Mouse (Mus musculus) frontal cortex, postnatal 10 days (tissue): ENCODE data around the gene Cacna1a.

Experiments
- DNase-seq, 2 experiments: peaks; one replicate each; pipeline ENCODE4 v3.0.0; 2022; ENCODE audit warnings: low spot score in 2 of 2, mixed read lengths in 1 of 2

Cacna1a gene

GRCm38 (mm10) chr8:84539376-84539775 lies 151.1 kb downstream of the Cacna1a start:
- DNase-seq, result no peak

- DNase-seq, result no peak
Observed at GRCm38 (mm10) chr8:84542481-84542880, 154.2 kb downstream of the Cacna1a start.

- no peak for DNase-seq
Observed at GRCm38 (mm10) chr8:84545522-84545921, 157.3 kb downstream of the Cacna1a start.

GRCm38 (mm10) chr8:84552457-84552856 lies 164.2 kb downstream of the Cacna1a start:
- DNase-seq, result no peak

GRCm38 (mm10) chr8:84553106-84553505 lies 164.9 kb downstream of the Cacna1a start:
- DNase-seq, result no peak

GRCm38 (mm10) chr8:84553617-84554016 lies 165.4 kb downstream of the Cacna1a start:
- DNase-seq, result no peak

GRCm38 (mm10) chr8:84554301-84555027 lies 166.2 kb downstream of the Cacna1a start:
- peak; percentile 72 to 75 for DNase-seq

GRCm38 (mm10) chr8:84555269-84555668 lies 167.0 kb downstream of the Cacna1a start:
- no peak for DNase-seq

- no peak for DNase-seq
Observed at GRCm38 (mm10) chr8:84557936-84558335, 169.7 kb downstream of the Cacna1a start.

GRCm38 (mm10) chr8:84559121-84559604 lies 170.9 kb downstream of the Cacna1a start:
- peak in 1 of 2 experiments; percentile 29 for DNase-seq

- DNase-seq, result no peak
Observed at GRCm38 (mm10) chr8:84561698-84562097, 173.5 kb downstream of the Cacna1a start.

- DNase-seq, result no peak
Observed at GRCm38 (mm10) chr8:84564042-84564441, 175.8 kb downstream of the Cacna1a start.

GRCm38 (mm10) chr8:84565577-84566360 lies 177.5 kb downstream of the Cacna1a start:
- no peak for DNase-seq

GRCm38 (mm10) chr8:84566816-84567413 lies 178.7 kb downstream of the Cacna1a start:
- no peak for DNase-seq

- peak in 1 of 2 experiments; percentile 34 for DNase-seq
Observed at GRCm38 (mm10) chr8:84567541-84567940, 179.3 kb downstream of the Cacna1a start.

GRCm38 (mm10) chr8:84568737-84569136 lies 180.5 kb downstream of the Cacna1a start:
- DNase-seq, result no peak

GRCm38 (mm10) chr8:84569921-84570673 lies 181.9 kb downstream of the Cacna1a start:
- no peak for DNase-seq

- DNase-seq, result no peak
Observed at GRCm38 (mm10) chr8:84577432-84577831, 189.2 kb downstream of the Cacna1a start.

- DNase-seq, result no peak
Observed at GRCm38 (mm10) chr8:84579595-84579994, 191.4 kb downstream of the Cacna1a start.

GRCm38 (mm10) chr8:84585311-84585710 lies 197.1 kb downstream of the Cacna1a start:
- DNase-seq, result no peak

GRCm38 (mm10) chr8:84586221-84586620 lies 198.0 kb downstream of the Cacna1a start:
- DNase-seq, result no peak

GRCm38 (mm10) chr8:84588498-84588897 lies 200.3 kb downstream of the Cacna1a start:
- DNase-seq, result no peak
